Mouse (Mus musculus) layer of hippocampus, postnatal 36 days (tissue): ENCODE data around the gene Pemt. TPM values are rescaled to one million over a fixed set of nuclear protein-coding genes. Genes with fewer than 3 reads are reported as not detected.

ENCODE experiments used
- DNase-seq, 2 experiments: peaks; one replicate each; pipeline ENCODE4 v3.0.0; 2022
- total RNA-seq, 2 experiments: library from RNA; stranded (reverse); gene quantifications; 2 replicates each; pipeline ENCODE4 v1.2.3; 2021

The Pemt gene
- total RNA-seq: 1 to 10 TPM; 4.6 to 5.6 TPM

DNA sequence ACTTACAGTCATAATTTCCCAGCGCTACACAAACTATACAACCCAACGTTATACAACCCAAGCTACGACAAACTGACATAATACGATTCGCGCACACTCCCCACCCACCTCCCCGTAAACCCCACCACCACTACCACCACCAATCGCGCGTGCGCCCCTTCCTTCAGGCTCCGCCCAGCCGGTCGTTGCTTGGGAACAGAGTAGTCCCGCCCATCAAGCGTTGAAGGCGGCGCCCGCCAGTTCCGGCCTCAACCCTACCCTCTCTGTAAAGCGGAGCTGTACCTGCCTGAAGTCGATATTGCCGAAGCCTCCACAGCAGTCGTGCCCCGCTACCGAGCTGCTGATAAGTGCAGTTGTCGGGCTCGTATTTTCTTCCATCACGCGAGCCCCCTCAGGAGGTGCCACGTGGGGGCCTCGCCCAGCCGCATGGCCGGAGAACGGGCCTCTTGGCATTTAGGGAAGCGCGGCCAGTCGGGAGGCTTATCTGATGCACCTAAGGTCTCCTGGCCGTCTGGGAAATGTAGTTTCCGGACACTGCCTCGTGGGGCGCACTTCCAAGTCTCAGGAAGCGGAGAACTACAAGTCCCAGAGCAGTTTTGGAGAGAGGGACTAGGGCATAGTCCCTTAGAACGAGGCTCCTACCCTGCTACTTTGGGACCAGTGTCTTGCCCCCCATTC is at the start of gene Pemt:
Pemt (minus strand) TSS at position 432 of the 678 bp plus-strand sequence.
- peak; percentile 94 for DNase-seq

DNA sequence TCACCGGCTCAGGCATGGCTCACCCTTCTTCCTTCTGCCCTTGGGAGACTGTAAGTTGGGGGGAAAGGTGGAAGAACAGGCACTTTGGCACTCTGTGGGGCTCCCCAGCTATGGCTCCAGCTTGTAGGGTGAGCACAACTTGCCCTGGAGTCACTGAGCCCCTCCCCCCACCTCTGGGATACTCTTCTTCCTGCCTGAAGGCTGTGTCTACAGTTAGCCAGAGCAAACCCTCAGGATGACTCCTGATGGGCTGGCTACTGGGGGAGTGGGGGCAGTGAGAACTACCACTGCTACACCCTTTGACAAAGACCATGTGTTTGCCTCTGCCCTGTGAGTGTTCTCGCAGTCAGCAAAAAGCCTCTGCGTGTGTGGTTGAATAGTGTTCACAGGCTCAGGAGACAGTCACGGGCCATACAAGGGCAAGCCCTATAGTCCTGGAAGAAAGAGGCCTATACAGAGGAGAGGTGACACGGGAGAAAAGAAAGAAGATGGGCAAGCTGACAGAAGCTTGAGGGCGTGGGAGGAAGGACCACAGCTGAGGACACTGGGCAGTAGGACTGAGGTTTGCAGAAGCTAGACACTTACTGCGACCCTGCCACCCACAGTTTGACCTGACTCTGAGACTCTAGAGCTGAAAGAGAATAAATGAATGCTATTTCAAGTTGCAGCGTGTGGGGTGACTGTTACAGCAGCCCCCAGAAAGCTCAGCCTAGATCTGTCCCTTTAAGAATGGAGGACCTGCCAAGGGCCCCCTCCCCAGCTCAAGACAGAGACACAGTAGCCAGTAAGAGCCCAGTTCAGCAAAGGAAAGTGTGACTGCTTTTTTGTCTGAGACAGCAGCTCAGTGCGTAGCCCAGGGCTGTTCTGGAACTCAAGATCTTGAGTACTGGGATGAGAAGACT is 48.9 kb upstream of the Pemt start:
- DNase-seq: no peak

- DNase-seq: no peak
These were observed 47.8 kb upstream of the Pemt start for GRCm38 (mm10) chr11:60093984-60094587.

GRCm38 (mm10) chr11:60093227-60093626 is 46.9 kb upstream of the Pemt start:
- no peak for DNase-seq

GRCm38 (mm10) chr11:60091422-60091761 is 45.1 kb upstream of the Pemt start:
- no peak for DNase-seq

DNA sequence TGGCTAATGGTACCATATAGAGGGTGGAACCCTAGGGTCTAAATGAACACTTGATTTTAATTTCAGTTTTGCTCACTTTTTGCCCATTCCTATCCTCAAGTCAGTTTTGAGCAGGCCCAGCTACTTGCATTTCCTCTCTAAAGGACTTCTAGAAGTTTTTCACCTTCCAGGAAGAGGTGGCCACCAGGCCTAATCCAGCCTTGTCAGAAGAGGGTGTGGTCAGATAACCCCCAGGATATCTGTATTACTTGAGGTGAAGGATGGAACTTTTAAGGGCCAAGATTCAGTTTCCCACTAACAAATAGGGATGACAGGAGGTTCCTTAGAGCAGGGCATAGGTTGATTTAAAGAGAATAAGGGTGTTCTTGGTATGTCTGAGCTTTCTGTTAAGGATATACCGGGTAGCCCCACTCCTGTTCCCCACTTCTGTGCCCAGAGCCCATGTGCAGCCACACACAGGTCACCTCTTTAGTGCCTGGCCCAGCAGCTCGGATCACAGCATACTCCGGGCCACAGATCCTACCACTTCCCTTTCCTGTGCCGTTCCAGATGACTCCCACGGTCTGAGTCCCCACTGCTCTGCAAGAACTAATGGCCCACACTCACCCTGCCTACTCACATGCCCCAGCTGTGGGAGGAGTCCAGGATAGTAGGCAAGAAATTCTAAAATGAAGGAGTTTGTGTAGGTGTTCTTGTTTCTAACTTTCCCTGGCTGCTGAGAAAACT is 44.6 kb upstream of the Pemt start:
- no peak for DNase-seq

GRCm38 (mm10) chr11:60088947-60089346 is 42.7 kb upstream of the Pemt start:
- DNase-seq: no peak

DNA sequence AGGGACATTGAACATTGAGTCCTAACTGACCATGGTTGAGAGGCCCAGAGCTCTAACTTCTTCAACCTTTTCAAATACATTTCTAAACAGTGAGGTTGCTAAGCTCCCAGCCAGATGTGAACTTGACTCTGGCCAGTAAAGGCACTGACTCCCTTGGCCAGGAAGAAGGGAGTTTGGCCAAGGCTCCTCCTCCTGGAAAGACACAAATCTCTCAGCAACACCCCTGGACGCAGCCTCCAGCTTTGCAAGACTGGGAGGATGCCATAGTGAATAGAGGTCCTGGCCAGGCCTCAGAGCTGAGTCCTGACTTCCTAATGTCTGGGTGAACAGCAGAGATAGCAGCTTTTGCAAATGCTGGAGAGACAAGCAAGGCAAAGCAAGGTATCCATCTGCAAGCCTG is 40.4 kb upstream of the Pemt start:
- DNase-seq: no peak

GRCm38 (mm10) chr11:60084589-60084988 is 38.3 kb upstream of the Pemt start:
- no peak for DNase-seq

DNA sequence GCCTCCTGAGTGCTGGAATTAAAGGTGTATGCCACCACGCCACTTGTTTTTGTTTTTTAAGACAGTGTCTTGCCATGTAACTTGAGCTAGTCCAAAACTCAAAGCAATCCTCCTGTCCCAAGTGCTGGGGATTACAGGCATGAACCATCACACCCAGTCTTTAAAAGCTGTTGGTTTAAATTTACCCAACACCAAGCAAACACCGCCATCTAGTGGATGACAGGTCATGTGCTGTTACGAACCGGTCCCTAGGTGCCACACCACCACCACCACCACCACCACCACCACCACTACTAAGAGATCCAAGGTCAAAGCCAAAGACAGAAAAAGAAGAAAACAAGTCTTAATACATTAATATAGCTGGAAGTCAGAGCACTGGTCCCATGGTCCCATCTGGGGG is 30.5 kb upstream of the Pemt start:
- DNase-seq: peak; percentile 35 to 72

DNA sequence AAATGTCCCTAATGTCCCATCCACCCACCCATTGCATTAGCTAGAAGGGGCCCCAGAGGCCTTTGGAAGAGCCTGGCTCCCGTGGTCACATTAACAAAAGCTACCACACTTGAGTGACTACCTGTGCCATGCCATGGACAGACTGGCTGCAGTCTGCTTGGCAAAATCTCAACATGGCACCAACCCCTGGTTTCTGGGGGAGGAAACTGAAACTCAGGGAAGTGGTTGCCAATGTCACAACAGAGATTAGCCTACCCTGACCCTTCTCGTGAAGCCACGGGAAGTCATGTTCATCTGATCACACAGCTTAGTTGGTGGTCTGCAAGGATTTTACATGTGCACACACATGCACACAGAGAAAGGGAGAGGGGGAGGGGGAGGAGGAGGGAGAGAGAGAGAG is 29.9 kb upstream of the Pemt start:
- no peak for DNase-seq

DNA sequence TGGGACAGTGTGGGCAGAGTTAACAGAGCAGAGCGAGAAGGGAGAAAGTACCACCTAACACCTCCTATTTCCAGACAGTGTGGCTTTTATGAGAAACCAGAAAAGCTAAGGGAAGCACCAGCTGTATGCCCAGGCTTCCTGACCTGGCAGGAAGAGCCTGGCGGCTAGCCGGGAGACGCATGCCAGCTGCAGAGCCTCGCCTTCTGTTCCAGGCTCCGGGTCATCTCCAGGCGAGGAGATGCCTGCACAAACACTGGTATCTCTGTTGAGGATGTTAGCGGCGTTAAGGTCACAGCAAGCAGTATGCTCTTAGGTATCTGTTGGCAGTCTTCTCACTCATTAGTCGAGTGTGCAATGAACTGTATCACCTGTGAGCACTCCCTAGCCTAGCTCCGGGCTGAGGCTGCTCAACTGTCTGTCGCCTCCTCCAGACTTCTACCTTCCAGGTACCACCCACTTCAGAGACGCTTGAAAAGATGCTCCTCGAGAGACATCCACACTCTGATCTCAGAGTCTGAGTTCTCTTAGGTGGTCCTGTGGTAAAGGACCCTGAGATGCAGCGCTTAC is 27.7 kb upstream of the Pemt start:
- no peak for DNase-seq

DNA sequence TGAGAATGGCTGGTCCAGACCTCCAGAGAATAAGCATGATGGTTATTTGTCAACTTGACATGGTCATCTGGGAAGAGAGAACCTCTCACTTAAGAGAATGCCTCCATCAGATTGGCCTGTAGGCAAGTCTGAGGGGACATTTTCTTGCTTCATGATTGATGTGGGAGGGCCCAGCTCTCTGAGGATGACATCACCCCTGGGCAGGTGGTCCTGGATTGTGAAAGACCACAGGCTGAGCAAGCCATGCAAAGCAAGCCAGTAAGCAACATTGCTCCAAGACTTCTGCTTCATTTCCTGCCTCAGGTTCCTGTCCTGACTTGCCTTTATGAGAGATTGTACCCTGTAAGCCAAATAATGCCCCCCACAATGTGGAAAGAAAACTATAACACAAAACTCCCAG is 26.8 kb upstream of the Pemt start:
- no peak for DNase-seq

DNA sequence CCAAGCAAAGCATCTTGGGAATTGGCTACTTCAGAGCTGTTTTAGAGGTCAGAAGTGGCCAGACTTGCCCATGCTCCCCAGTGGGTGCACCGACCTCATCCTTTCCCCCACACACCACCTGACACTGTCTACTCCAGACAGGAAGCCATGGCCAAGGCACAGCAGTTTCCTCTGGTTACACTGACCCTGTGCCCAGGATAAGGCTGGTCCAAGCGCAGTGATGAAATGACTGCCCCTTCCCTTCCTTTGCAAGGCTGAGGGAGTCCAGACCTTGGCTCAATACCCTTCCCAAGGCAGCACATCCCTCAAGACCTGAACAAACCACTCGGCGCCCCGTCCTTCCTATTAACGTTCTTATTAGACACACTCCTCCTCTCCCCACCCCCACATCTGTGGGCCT is 24.9 kb upstream of the Pemt start:
- DNase-seq: no peak

DNA sequence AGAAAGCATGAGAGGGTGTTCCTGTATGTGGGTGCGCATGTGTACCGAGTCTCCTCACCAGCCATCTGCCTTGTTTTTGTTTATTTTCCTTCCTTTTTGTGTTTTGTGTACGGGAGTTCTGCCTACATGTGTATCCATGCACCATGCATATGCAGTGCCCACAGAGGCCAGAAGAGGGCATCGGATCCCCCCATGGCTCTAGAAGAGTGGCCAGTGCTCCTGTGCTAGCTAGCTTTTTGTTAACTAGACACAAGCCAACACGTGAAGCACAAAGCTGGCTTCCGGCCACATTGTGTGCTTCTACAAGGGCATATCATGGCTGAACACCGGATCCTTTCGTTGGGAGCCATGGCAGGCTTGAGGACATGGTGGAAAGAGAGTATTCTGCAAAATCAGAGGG is 24.3 kb upstream of the Pemt start:
- DNase-seq: no peak

- no peak for DNase-seq
These were observed 22.3 kb upstream of the Pemt start for GRCm38 (mm10) chr11:60068631-60069030.

DNA sequence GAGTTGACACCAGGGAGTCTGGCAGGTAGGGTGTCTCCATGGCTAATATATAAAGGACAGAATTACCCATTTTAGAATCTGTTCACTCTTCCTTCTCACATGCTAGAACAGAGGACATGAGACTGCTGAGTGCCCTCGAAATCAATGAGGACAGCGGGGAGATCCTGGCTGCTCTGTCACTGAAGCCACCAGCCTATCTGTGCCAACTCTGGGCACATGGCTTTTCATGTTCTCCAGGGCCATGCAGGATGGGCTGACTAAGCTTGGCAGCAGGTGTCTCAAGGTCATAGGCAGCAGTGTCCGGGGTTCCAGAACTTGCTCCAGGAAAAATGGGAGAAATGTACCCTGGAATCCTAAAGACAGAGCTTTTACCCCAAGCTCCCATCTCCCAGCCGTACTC is 21.4 kb upstream of the Pemt start:
- DNase-seq: no peak

DNA sequence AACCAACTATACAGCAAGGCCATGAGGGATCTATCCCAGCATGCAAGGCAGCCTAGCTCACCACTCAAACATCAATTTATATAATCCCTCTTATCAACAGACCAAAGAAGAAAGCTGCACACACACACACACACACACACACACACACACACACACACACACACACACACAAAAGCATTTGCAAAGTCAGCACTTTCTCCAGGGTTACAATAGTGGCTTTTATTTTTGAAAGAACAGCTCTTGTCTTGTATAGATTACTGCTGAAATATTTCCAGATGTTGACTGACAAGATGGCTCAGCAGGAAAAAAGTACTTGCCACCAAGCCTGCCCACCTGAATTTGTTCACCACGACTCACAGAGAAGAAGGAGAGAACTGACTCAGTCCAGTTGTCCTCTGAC is 19.0 kb upstream of the Pemt start:
- DNase-seq: no peak

DNA sequence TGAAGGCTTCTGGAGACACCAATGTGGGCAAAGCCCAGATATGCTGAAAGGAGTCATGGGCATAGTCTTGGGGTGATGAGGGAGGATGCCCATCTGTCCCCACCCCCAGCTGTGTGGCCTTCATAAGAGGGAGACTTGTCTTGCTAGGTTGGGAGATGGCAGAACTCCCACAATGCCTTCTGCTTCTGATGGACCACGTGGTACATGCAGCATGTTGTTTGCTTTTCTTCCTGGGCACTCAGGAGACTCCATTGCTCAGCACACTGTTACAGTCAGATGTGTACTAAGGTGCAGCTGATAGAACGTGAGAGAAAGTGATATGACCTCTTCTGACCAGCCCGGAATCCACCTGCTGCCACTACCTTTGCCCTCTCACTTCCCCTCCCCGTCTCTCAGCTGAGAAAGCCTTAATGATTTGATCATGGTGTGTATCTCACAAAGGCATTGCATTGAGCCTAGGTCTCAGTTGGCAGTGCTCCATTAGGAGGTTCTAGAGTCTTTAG is 15.3 kb upstream of the Pemt start:
- DNase-seq: no peak

DNA sequence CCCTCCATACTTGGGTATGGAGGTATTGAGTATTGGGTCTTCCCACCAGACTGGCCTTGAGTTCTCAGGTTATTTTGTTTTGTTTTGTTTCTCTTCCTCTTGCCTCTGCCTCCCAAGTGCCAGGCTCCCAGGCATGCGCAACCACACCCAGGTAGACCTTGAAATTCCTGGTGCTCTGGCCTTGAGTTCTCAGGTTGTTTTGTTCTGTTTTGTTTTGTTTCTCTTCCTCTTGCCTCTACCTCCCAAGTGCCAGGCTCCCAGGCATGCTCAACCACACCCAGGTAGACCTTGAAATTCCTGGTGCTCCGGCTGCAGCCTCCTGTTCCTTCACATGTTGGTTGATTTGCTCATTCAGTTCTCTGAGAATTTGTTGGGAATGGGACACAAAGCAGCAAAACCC is 13.7 kb upstream of the Pemt start:
- no peak for DNase-seq

DNA sequence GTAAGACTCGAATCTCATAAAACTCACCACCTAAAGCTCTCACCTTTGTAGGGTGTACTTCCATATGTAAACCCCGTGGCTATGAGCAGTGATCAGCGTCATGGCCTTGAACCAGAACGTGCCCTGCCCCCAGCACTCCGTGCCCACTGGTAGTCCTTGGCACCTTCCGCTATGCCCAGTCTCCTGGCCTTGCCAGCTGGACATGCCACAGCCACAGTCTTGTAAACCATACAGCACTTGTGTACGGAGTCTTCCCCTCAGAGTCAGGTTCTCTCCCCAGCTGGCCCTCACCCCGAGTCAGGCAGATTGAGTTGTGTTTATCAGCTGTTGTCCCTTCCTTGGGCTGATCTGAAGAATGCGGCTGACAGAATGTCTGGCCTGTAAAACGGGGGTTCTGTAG is 12.2 kb upstream of the Pemt start:
- DNase-seq: no peak

DNA sequence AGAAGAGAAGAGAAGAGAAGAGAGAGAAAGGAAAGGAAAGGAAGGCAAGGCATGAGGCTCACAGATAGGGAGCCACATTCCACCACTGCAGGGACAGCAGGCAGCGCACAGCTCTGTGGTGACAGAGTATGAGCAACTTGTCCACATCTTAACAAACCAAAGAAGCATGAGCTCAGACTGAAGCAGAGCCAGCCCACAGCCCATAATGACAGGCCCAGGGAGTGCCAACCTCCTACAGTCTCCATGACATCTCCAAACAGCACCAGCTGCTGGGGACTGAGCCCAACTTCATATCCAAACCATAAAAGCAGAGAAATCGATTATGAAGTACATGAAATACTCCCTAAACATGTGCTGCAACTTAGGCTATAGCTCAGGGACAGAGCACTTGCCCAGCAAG is 11.7 kb upstream of the Pemt start:
- DNase-seq: peak; percentile 43 to 51

GRCm38 (mm10) chr11:60056520-60056919 is 10.2 kb upstream of the Pemt start:
- DNase-seq: no peak
